Mouse (Mus musculus): ENCODE data around the gene C1qtnf9. TPM values are rescaled to one million over a fixed set of nuclear protein-coding genes. Genes with fewer than 3 reads are reported as not detected.

The C1qtnf9 gene
- polyA plus RNA-seq, 1 experiment from 2014 or later: 0.30 TPM

DNA sequence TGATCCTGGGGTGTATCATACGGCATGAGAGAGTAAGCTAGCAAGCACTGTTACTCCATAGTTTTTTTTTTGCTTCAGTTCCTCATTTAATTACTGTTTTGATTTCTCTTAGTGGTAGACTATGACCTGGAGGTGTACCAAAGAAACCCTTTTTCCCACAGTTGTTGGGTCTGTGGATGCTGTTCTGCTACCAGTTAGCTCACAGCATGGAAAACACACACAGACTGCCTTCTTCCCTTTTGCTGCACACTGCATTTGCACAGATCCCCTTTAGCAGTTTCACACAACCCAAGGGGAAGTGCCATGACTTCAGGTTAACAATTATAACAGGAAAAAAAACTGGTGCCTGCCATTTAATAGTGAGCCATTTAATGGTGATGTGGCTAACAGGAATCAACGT, 62.2 kb downstream of the C1qtnf9 start:
- no peak for TF ChIP-seq CTCF (IDR thresholded peaks at IDR 0.05; ENCODE audit: low read depth)
- no peak for DNase-seq (ENCODE audit: low spot score)

More for the DNA sequence above, 62.2 kb downstream of the C1qtnf9 start:
- H3K27me3 ChIP-seq (ENCODE audit: insufficient read depth, low read length): no peaks in the 10 kb centered on the region
- no peaks in the 10 kb centered on the region for H3K4me1 ChIP-seq (replicated peaks; ENCODE audit: insufficient read depth, low read length)
- no peak overlapping the region for H3K27ac ChIP-seq
- no peak overlapping the region for H3K4me2 ChIP-seq (ENCODE audit: low read length)
- no peak overlapping the region for H3K4me3 ChIP-seq (replicated peaks; ENCODE audit: low read depth, low read length)
- no peaks in the 10 kb centered on the region; the same call in 1 of the 2 replicates for H3K9me3 ChIP-seq (replicated peaks; ENCODE audit: low read length)
- H3K36me3 ChIP-seq (ENCODE audit: insufficient read depth, low read length): peaks cover 15% of the 10 kb centered on the region; the same call in 1 of the 2 replicates
- 93% methylated on average over 2 of the region's 2 CpGs for WGBS
- H3K9ac ChIP-seq (ENCODE audit: low read depth, low read length): no peak overlapping the region
- no peak for ATAC-seq (replicated peaks; ENCODE audit: low FRiP score, low read depth)

Other genes with a start within 250 kb of the C1qtnf9 start
- gene Spata13, start 134.1 kb upstream of the C1qtnf9 start, polyA plus RNA-seq (2015; fragmentation: Nextera tagmentation; extraction: Ambion mirVana): 47.4 and 49.9 TPM in 2 replicates
- 17.8 and 18.5 TPM in 2 replicates for gene Mipep, start 16.4 kb downstream of the C1qtnf9 start, polyA plus RNA-seq (2015; fragmentation: Nextera tagmentation; extraction: Ambion mirVana)